Mouse (Mus musculus) embryonic facial prominence, embryonic 14.5 days (tissue): ENCODE data around the gene Triap1. TPM values are rescaled to one million over a fixed set of nuclear protein-coding genes. Genes with fewer than 3 reads are reported as not detected.
A peak's percentile ranks its signal among the peaks of the same experiment; 100 is the strongest.

Experiments used
- ATAC-seq: fragments of 200-750 bp; cut with Nextera tagmentation; 2 replicates; pipeline ENCODE4 v1.8.0; 2017; ENCODE audit warnings: low read depth, moderate number of reproducible peaks, moderate TSS enrichment
- DNase-seq: peaks from one replicate; pipeline ENCODE4 v3.0.0-alpha.2; 2015; ENCODE audit warnings: low spot score
- H3K27ac ChIP-seq: fragments of 300-500 bp; sonication (generic); replicated peaks from 2 replicates; pipeline ENCODE4 v1.5.1; 2014; ENCODE audit warnings: low read depth, mild to moderate bottlenecking, low read length, moderate library complexity
- H3K27me3 ChIP-seq: fragments of 300-500 bp; sonication (generic); replicated peaks from 2 replicates; pipeline ENCODE4 v1.6.1; 2014; ENCODE audit warnings: low read length; ENCODE audit not compliant: control insufficient read depth, insufficient read depth
- H3K36me3 ChIP-seq: fragments of 300-500 bp; sonication (generic); 2 replicates; pipeline ENCODE4 v1.6.1; 2014; ENCODE audit warnings: low read length, mixed read lengths; ENCODE audit not compliant: control insufficient read depth, insufficient read depth
- H3K4me1 ChIP-seq: fragments of 300-500 bp; sonication (generic); 2 replicates; pipeline ENCODE4 v1.6.1; 2014; ENCODE audit warnings: antibody characterized with exemption, low read length; ENCODE audit not compliant: control insufficient read depth, insufficient read depth
- H3K4me2 ChIP-seq: fragments of 300-500 bp; sonication (generic); 2 replicates; pipeline ENCODE4 v1.6.1; 2014; ENCODE audit warnings: low read depth, mild to moderate bottlenecking, low read length, moderate library complexity, mixed read lengths
- H3K4me3 ChIP-seq: fragments of 300-500 bp; sonication (generic); 2 replicates; pipeline ENCODE4 v1.5.1; 2014; ENCODE audit warnings: low read depth, mild to moderate bottlenecking, low read length
- H3K9ac ChIP-seq: fragments of 300-500 bp; sonication (generic); 2 replicates; pipeline ENCODE4 v1.6.1; 2014; ENCODE audit warnings: low read depth, mild to moderate bottlenecking, low read length, moderate library complexity, mixed read lengths
- H3K9me3 ChIP-seq: fragments of 300-500 bp; sonication (generic); 2 replicates; pipeline ENCODE4 v1.6.1; 2016; ENCODE audit warnings: low read length; ENCODE audit not compliant: control insufficient read depth
- WGBS: fragments of 180-500 bp; shearing (Covaris S2); extraction: QIAGEN DNeasy Blood & Tissue Kit; methylation state at CpG from one replicate; pipeline ENCODE4 v1.1.7; 2014; 5-methylcytosine and 5-hydroxymethylcytosine counted together
- polyA plus RNA-seq: library from polyadenylated mRNA; unstranded; fragments of >200 nt; fragmentation: Nextera tagmentation; extraction: Ambion mirVana; gene quantifications from 2 replicates; pipeline ENCODE4 v1.2.1, GENCODE M21; 2014

Gene Triap1
- polyA plus RNA-seq, 1 experiment from 2014 or later = 51.3 TPM

DNA sequence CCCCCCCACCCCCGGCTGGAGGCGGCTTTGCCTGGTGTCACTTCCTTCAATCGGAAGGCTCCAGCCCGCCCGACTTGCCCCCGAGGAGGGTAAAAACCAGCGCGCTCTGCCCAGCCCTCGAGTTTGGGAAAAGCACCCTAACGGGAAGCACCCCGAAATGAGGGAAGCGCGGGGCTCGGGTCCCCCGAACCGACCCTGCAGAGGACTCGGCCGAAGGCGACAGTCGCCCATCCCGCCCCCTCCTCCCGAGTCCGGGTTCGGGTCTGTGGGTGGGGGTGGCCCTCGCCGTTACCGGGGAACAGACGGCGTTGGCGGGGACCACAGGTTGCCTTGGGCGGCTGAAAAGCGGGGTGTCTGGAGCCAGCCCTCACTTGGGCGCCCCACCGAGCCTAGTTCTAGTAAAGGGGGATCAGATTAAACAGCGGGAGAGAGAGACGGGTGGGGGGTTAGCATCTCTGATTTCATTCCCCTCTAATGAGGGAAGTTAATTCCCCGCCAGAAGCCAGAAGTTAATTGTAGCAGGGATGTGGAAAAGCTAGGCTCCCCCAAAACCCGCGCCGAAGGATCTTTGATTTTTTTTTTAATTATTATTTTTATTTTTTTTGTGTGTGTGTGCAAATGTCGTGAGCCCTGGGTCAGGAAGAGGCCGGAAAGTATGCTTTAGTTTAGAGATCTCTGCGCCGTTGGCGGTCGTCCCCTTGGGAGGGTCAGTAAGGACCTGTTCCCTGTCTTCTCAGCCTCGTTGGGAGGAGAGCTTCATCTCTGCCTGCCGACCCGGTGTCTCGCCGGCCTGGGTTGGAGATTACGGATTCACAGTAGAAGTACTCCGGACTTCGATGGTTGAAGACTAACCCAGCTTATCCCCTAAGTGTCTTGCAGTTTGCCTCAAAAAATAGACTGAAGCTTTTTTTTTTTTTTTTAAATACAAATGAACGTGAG lies 13.1 kb upstream of the Triap1 start:
- DNase-seq (no peak), ATAC-seq (peak; percentile 2; the same call in 1 of the 2 replicates)
- H3K27me3 ChIP-seq = no peaks in the 10 kb centered on the region
- H3K36me3 ChIP-seq = peaks cover 38% of the 10 kb centered on the region
- H3K4me3 ChIP-seq = peak overlapping the region; percentile 92
- H3K4me2 ChIP-seq = peak overlapping the region; percentile 67
- no peaks in the 10 kb centered on the region for H3K9me3 ChIP-seq
- peak overlapping the region; percentile 86 for H3K27ac ChIP-seq
- peaks cover 17% of the 10 kb centered on the region for H3K4me1 ChIP-seq
- WGBS = 1% methylated on average over 42 of the region's 55 CpGs
- peak overlapping the region; percentile 92 for H3K9ac ChIP-seq

DNA sequence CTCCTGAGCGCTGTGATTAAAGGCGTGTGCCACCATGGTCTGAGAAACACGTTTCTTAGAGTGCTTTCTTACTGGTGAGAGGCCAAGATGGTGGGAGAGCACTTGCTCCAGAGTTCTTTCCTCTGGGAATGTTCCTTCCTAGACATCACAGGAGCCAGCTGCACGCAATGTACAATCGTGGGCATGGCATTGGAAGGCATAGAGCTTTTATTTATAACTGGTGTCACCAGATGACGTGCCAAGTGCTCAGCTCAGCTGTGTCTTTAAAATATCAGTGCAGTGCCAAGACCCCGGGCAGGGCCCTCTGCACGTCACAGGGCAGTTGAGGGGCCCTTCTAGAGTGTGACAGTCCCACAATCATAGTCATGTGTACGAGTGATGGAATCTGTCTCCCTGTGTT lies 10.1 kb upstream of the Triap1 start:
- no peak for ATAC-seq
- H3K36me3 ChIP-seq = peaks cover 69% of the 10 kb centered on the region
- 92% methylated on average over 9 of the region's 9 CpGs for WGBS

DNA sequence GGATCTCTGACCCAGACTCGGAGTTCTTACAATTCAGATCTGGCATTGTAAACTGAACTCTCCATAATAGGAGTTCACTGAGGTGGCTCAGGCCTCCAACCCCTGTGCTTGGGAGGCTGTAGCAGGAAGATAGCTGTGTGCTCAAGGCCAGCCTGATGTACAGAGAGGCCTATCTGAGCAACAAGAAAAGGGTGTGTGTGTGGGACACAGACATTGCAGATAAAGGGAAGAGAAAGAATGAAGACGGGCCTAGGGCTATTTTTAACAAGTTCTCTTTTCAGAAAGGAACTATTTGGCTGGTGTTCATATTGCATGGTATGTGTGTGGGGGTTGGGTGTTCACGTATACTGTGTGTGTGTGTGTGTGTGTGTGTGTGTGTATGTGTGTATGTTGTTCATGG lies 7.4 kb upstream of the Triap1 start:
- Histone ChIP-seq H3K9me3 (no peaks in the 10 kb centered on the region), H3K4me1 (peaks cover 8% of the 10 kb centered on the region), H3K4me2 (no peak overlapping the region), H3K27me3 (no peaks in the 10 kb centered on the region), H3K9ac (no peak overlapping the region), H3K27ac (no peak overlapping the region), H3K4me3 (no peak overlapping the region), H3K36me3 (peaks cover 79% of the 10 kb centered on the region)
- no peak for DNase-seq
- no peak for ATAC-seq
- 78% methylated on average over 3 of the region's 3 CpGs for WGBS

More for the DNA sequence above, 10.1 kb upstream of the Triap1 start:
- no peak overlapping the region for H3K27ac ChIP-seq
- DNase-seq = no peak
- no peak overlapping the region for H3K4me3 ChIP-seq
- no peak overlapping the region for H3K9ac ChIP-seq
- H3K4me1 ChIP-seq = peaks cover 15% of the 10 kb centered on the region
- no peak overlapping the region for H3K4me2 ChIP-seq
- H3K27me3 ChIP-seq = no peaks in the 10 kb centered on the region
- H3K9me3 ChIP-seq = no peaks in the 10 kb centered on the region

DNA sequence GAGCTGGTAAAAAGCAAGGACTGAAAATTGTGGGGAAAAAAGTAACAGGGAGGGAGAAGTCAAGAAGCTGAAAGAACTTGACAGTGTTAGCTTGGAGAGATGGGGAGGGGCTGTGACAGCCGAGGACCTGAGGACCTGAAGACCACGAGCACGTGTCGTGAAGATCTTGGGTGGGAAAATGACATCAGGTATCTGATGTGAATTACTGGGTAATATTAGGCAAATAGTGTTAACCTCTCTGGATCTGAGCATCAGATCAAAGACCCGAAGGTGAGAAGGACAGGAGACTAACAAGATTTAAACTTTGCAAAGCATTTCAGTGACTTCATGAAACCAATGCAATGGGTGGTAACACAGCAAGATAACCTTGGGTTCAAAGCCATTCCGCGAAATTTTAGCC lies 1.0 kb upstream of the Triap1 start:
- H3K27ac ChIP-seq = no peak overlapping the region
- no peaks in the 10 kb centered on the region for H3K9me3 ChIP-seq
- no peak for DNase-seq
- no peaks in the 10 kb centered on the region for H3K27me3 ChIP-seq
- H3K4me2 ChIP-seq = peak overlapping the region; percentile 63
- peak overlapping the region; percentile 88 for H3K4me3 ChIP-seq
- peak overlapping the region; percentile 92 for H3K9ac ChIP-seq
- ATAC-seq = no peak
- peaks cover 6% of the 10 kb centered on the region for H3K4me1 ChIP-seq
- peaks cover 46% of the 10 kb centered on the region for H3K36me3 ChIP-seq
- 24% methylated on average over 7 of the region's 7 CpGs for WGBS

DNA sequence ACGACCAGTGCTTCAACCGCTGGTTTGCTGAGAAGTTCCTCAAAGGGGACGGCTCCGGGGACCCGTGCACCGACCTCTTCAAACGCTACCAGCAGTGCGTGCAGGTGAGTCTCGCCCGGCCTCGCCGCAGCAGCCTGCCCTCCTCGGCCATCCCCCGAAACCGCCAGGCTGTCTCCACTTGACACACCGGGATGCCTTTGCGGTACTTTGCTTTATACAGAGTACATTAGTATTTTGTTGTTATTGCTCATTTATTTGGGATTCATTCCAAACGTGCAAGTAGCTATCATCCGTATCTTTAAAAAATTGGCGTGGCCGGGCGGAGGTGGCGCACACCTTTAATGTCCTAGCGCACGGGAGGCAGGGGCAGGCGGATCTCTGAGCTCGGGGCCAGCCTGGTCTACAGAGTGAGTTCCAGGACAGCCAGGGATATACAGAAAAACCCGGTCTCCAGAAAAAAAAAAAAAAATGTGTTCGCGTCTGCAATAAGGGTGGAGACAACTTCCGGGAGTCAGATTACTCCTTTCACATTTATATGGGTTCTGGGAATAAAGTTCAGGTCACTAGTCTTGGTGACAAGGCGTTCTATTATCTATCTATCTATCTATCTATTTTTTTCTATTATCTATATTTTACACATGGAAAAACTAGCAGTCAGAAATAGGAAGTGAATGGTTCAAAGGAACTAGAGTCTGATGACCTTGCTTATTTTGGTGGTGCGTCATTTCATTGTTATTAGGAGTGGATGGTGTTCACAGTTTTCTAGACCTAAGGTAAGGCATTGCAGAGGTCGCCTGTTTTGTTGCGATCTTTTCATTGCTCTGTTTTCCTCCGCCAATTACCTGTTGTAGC lies 515 bp downstream of the Triap1 start:
- ATAC-seq (no peak; the same call in 1 of the 2 replicates), DNase-seq (no peak)
- Histone ChIP-seq H3K9ac (peak overlapping the region; percentile 92), H3K4me3 (peak overlapping the region; percentile 88), H3K36me3 (peaks cover 46% of the 10 kb centered on the region), H3K27me3 (no peaks in the 10 kb centered on the region), H3K9me3 (no peaks in the 10 kb centered on the region), H3K4me1 (peaks cover 6% of the 10 kb centered on the region), H3K4me2 (peak overlapping the region; percentile 63), H3K27ac (peak overlapping the region; percentile 75; the same call in 1 of the 2 replicates)
- 13% methylated on average over 36 of the region's 36 CpGs for WGBS

DNA sequence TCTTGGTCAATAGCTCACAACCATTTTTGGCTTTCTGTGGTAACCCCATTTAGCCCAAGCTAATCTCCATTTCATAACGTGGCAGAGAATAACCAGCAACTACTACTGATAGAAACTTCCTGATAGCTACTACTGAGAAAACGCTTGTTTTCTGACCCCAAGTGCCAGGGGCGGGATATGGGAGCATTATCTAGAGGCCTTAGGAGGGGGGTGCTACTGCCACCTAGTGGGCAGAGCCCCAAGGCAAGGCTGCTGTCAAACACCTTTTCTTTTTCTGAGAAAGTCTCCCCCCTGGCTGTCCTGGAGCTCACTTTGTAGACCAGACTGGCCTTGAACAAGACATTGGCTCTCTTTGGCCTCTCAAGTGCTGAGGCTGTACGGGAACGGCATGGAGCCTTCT lies 6.5 kb downstream of the Triap1 start:
- H3K4me2 ChIP-seq = peak overlapping the region; percentile 92
- WGBS = 0% methylated on average over 5 of the region's 5 CpGs
- ATAC-seq (peak; percentile 39; the same call in 1 of the 2 replicates), DNase-seq (peak; percentile 86)
- H3K9me3 ChIP-seq = no peaks in the 10 kb centered on the region
- no peak overlapping the region for H3K27ac ChIP-seq
- no peaks in the 10 kb centered on the region for H3K27me3 ChIP-seq
- H3K4me1 ChIP-seq = no peaks in the 10 kb centered on the region
- peaks cover 39% of the 10 kb centered on the region for H3K36me3 ChIP-seq
- peak overlapping the region; percentile 92 for H3K4me3 ChIP-seq
- H3K9ac ChIP-seq = peak overlapping the region; percentile 88; the same call in 1 of the 2 replicates

DNA sequence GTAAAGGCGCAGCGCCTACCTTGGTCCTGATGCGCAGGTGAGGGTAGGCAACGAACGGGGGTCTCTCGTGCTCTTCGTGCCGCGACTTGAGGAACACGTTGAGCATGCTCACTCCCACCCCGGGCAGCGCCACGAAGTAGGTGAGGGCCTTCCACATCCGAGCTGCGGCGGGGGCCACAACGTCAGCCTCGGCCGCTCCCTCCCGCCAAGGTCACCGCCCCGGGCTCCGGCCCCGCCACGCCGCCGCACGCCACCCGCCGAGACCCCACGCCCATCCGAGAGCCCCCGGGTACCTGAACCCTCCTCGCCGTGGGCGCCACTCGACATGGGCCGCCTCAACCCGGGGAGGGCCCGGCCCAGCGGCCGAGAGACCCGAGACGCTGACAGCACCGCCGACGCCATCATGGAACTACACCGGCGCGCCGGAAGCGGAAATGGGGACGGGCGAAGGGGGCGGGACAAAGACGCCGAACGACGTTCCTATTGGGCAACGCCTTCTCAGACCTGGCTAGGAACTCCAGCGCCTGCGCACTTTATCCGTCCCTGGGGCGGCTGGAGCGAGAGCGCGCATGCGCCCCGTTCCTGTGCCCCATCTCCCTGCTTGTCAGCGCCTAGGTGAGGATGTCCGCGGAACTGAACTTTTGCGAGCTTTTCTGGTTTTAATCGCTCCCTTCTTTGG lies 7.7 kb downstream of the Triap1 start, which contains the start of gene Cox6a1:
Gene Cox6a1, minus strand, starts transcription at position 436 of the 679 bp plus-strand sequence.
- DNase-seq = peak; percentile 98
- Histone ChIP-seq H3K4me1 (no peaks in the 10 kb centered on the region), H3K4me3 (peak within 1 kb of the TSS; percentile 92), H3K9me3 (no peaks in the 10 kb centered on the region), H3K4me2 (peak within 1 kb of the TSS; percentile 92), H3K27ac (peak within 1 kb of the TSS; percentile 79), H3K9ac (peak within 1 kb of the TSS; percentile 88), H3K27me3 (no peaks in the 10 kb centered on the region), H3K36me3 (peaks cover 28% of the 10 kb centered on the region)
- WGBS = under 1% methylated on average over 44 of the region's 74 CpGs
- ATAC-seq = peak; percentile 94

DNA sequence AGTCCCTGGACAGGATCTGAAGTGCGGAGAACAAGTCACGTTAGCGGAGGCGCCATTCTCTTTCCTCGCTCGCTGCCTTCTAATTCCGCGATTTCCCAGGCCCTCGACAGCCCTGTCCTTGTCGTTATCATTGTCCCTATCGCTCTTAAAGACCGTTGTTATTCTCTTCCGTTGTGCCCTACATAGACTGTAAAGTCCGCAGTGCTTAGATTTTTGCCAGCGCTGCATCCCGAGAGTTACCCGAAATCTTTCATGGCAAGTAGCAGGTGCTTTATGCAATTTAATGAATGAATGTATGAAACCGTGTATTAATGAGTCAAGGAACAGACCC lies 8.2 kb downstream of the Triap1 start:
- DNase-seq = no peak
- Histone ChIP-seq H3K4me2 (peak overlapping the region; percentile 92), H3K4me3 (peak overlapping the region; percentile 92), H3K9me3 (no peaks in the 10 kb centered on the region), H3K36me3 (peaks cover 23% of the 10 kb centered on the region), H3K27me3 (no peaks in the 10 kb centered on the region), H3K4me1 (no peaks in the 10 kb centered on the region), H3K9ac (peak overlapping the region; percentile 88), H3K27ac (peak overlapping the region; percentile 79)
- WGBS = under 1% methylated on average over 18 of the region's 18 CpGs
- ATAC-seq = peak; percentile 26
